In the genomic region with DNA sequence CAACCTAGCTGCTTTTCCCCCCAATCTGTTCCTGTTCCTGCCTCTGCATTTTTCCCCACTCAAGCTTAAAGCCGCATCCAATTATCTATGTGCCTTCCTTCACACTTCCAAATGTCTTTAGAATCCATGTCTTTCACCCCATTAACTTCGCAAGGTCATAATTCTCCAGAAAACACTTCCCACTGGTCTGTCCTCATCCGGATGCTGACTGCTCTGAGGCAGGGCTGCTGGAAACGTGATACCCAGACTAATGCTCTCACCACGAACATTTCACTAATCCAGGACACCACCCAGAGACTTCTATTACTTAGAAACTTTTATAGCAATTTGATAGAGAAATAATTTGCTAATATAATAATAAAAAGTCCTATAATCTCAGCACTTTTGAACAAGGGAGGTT, we compare ENCODE assay signal across 23 mouse cellular contexts.
DNase-seq lines count a peak whose midpoint lies in the region; ATAC-seq and TF ChIP-seq lines count a peak whose summit lies in the region.
"Had no signal": no experiment of that assay in that cellular context is flagged by ENCODE, and none has a peak within 500 bp of the region (broad histone marks: within the 10 kb centered on the region; RNA-seq: fewer than 3 reads in every experiment).

No protein-coding gene starts in this region.

- intact Hi-C loops in heart, postnatal 14 days (cut with DNase I) = no loop called here

- H3K27ac ChIP-seq in heart, embryonic 12.5 days (ENCODE audit: poor library complexity, severe bottlenecking) = peak overlapping the region; percentile 83
- peak overlapping the region; percentile 59 for H3K27ac ChIP-seq in kidney, embryonic 15.5 days
- peak overlapping the region; percentile 18; the same call in 1 of the 2 replicates for H3K27ac ChIP-seq in thymus, adult 2 months (ENCODE audit: control insufficient read depth, insufficient read depth, low read length)
- H3K27ac ChIP-seq: forebrain, embryonic 15.5 days; hindbrain, embryonic 13.5 days; midbrain, embryonic 15.5 days; neural tube, embryonic 13.5 days had no signal

- H3K4me1 ChIP-seq in heart, embryonic 12.5 days (replicated peaks) = peaks cover 54% of the 10 kb centered on the region
- peaks cover 27% of the 10 kb centered on the region for H3K4me1 ChIP-seq in kidney, embryonic 15.5 days
- H3K4me1 ChIP-seq in thymus, adult 2 months (replicated peaks; ENCODE audit: control insufficient read depth, insufficient read depth, low read length) = peaks cover 14% of the 10 kb centered on the region
- H3K4me1 ChIP-seq: forebrain, embryonic 15.5 days had no signal

- no peak for DNase-seq in heart, postnatal 14 days
- DNase-seq in kidney, postnatal 4 days = no peak
- DNase-seq in thymus, adult 2 months = no peak
- no peak for DNase-seq in thymus, postnatal 36 days
- DNase-seq in cerebellum, postnatal 25 days = no peak
- DNase-seq in c-Kit-positive CD71-positive TER-119-positive erythroid progenitor cells, embryonic 14.5 days (ENCODE audit: low spot score) = no peak
- DNase-seq: adrenal gland, postnatal 10 days; cerebellum, adult 9-10 months; gastrocnemius, postnatal 25 days; heart, postnatal 10 days; kidney, adult 11 months; kidney, postnatal 10 days; lung, adult 2 months; lung, postnatal 4 days had no signal

- no peak overlapping the region for H3K9ac ChIP-seq in heart, embryonic 12.5 days
- no peak overlapping the region for H3K9ac ChIP-seq in kidney, embryonic 15.5 days
- H3K9ac ChIP-seq: embryonic facial prominence, embryonic 15.5 days; forebrain, embryonic 15.5 days; hindbrain, embryonic 13.5 days; limb, embryonic 13.5 days; liver, embryonic 12.5 days; midbrain, embryonic 15.5 days; neural tube, embryonic 13.5 days had no signal

- no peak overlapping the region for H3K4me3 ChIP-seq in heart, embryonic 12.5 days
- no peak overlapping the region for H3K4me3 ChIP-seq in kidney, embryonic 15.5 days (replicated peaks)
- no peak overlapping the region for H3K4me3 ChIP-seq in thymus, adult 2 months (ENCODE audit: control insufficient read depth, insufficient read depth, low read length)
- H3K4me3 ChIP-seq: embryonic facial prominence, embryonic 15.5 days; forebrain, embryonic 15.5 days; hindbrain, embryonic 13.5 days; limb, embryonic 13.5 days; liver, embryonic 12.5 days; midbrain, embryonic 15.5 days; neural tube, embryonic 13.5 days had no signal

- H3K27me3 ChIP-seq in heart, embryonic 12.5 days (replicated peaks) = no peaks in the 10 kb centered on the region
- H3K27me3 ChIP-seq in kidney, embryonic 15.5 days = no peaks in the 10 kb centered on the region
- H3K27me3 ChIP-seq in thymus, adult 2 months (ENCODE audit: control insufficient read depth, insufficient read depth, low read length) = no peaks in the 10 kb centered on the region
- H3K27me3 ChIP-seq: embryonic facial prominence, embryonic 15.5 days; forebrain, embryonic 15.5 days; hindbrain, embryonic 13.5 days; limb, embryonic 13.5 days; liver, embryonic 12.5 days; midbrain, embryonic 15.5 days; neural tube, embryonic 13.5 days had no signal

- no peak for TF ChIP-seq CTCF in thymus, adult 2 months (IDR thresholded peaks at IDR 0.05; ENCODE audit: borderline replicate concordance, control insufficient read depth, extremely low read depth, insufficient read depth, low read length, poor library complexity)

- WGBS in heart, embryonic 12.5 days = 72% methylated on average over 5 of the region's 5 CpGs
- 31% methylated on average over 5 of the region's 5 CpGs for WGBS in kidney, embryonic 15.5 days
- 94% methylated on average over 5 of the region's 5 CpGs for WGBS in thymus, adult 2 months

- no peak overlapping the region for H3K4me2 ChIP-seq in heart, embryonic 12.5 days
- H3K4me2 ChIP-seq in kidney, embryonic 15.5 days = no peak overlapping the region
- H3K4me2 ChIP-seq: embryonic facial prominence, embryonic 15.5 days; forebrain, embryonic 15.5 days; hindbrain, embryonic 13.5 days; liver, embryonic 12.5 days; midbrain, embryonic 15.5 days; neural tube, embryonic 13.5 days had no signal

- no peak for TF ChIP-seq POLR2A in thymus, adult 2 months (IDR thresholded peaks at IDR 0.05; ENCODE audit: control insufficient read depth, extremely low read depth, insufficient read depth, low read length, poor library complexity)

- no peak for ATAC-seq in heart, embryonic 12.5 days (ENCODE audit: insufficient number of reproducible peaks, low FRiP score)
- no peak for ATAC-seq in kidney, embryonic 15.5 days (replicated peaks; ENCODE audit: low FRiP score)
- ATAC-seq: forebrain, embryonic 15.5 days; liver, embryonic 12.5 days; midbrain, embryonic 15.5 days had no signal

- no peaks in the 10 kb centered on the region for H3K9me3 ChIP-seq in heart, embryonic 12.5 days (replicated peaks)
- no peaks in the 10 kb centered on the region for H3K9me3 ChIP-seq in kidney, embryonic 15.5 days (replicated peaks)
- H3K9me3 ChIP-seq: embryonic facial prominence, embryonic 15.5 days; forebrain, embryonic 15.5 days; hindbrain, embryonic 13.5 days; limb, embryonic 13.5 days; liver, embryonic 12.5 days; midbrain, embryonic 15.5 days; neural tube, embryonic 13.5 days had no signal

- no peaks in the 10 kb centered on the region for H3K36me3 ChIP-seq in heart, embryonic 12.5 days
- H3K36me3 ChIP-seq in kidney, embryonic 15.5 days = no peaks in the 10 kb centered on the region
- H3K36me3 ChIP-seq in thymus, adult 2 months (ENCODE audit: control insufficient read depth, insufficient read depth, low read length) = no peaks in the 10 kb centered on the region
- H3K36me3 ChIP-seq: embryonic facial prominence, embryonic 15.5 days; forebrain, embryonic 15.5 days; hindbrain, embryonic 13.5 days; limb, embryonic 13.5 days; midbrain, embryonic 15.5 days; neural tube, embryonic 13.5 days had no signal

Comparison
In these comparisons a context has a peak if more than half of its experiments do, and no peak if none do; other contexts are left out.
1. H3K27ac ChIP-seq: peak in every context shown above with its lines; median percentile 83 in heart, embryonic 12.5 days; 59 in kidney, embryonic 15.5 days; 18 in thymus, adult 2 months.